Mouse (Mus musculus) kidney, embryonic 16.5 days (tissue): ENCODE measurements around the gene Bmp7. TPM values are rescaled to one million over a fixed set of nuclear protein-coding genes. Genes with fewer than 3 reads are reported as not detected.

ENCODE experiments used
- ATAC-seq: fragments of 200-750 bp; cut with Nextera tagmentation; 2 replicates; pipeline ENCODE4 v1.8.0; 2017; ENCODE audit warnings: moderate TSS enrichment; ENCODE audit not compliant: low FRiP score, low TSS enrichment
- H3K27ac ChIP-seq: fragments of 300-500 bp; sonication (generic); 2 replicates; pipeline ENCODE4 v1.5.1; 2014; ENCODE audit warnings: low read length
- H3K27me3 ChIP-seq: fragments of 300-500 bp; sonication (generic); 2 replicates; pipeline ENCODE4 v1.6.1; 2014; ENCODE audit warnings: low read length, control low read depth, mixed read lengths; ENCODE audit not compliant: insufficient read depth
- H3K36me3 ChIP-seq: fragments of 300-500 bp; sonication (generic); 2 replicates; pipeline ENCODE4 v1.6.1; 2014; ENCODE audit warnings: low read length, control low read depth, mixed read lengths; ENCODE audit not compliant: insufficient read depth
- H3K4me1 ChIP-seq: fragments of 300-500 bp; sonication (generic); 2 replicates; pipeline ENCODE4 v1.6.1; 2014; ENCODE audit warnings: low read length, control low read depth, mixed read lengths; ENCODE audit not compliant: insufficient read depth
- H3K4me2 ChIP-seq: fragments of 300-500 bp; sonication (generic); replicated peaks from 2 replicates; pipeline ENCODE4 v1.6.1; 2014; ENCODE audit warnings: low read depth, low read length
- H3K4me3 ChIP-seq: fragments of 300-500 bp; sonication (generic); 2 replicates; pipeline ENCODE4 v1.5.1; 2014; ENCODE audit warnings: mild to moderate bottlenecking, low read length
- H3K9ac ChIP-seq: fragments of 300-500 bp; sonication (generic); replicated peaks from 2 replicates; pipeline ENCODE4 v1.6.1; 2014; ENCODE audit warnings: low read length
- H3K9me3 ChIP-seq: fragments of 300-500 bp; sonication (generic); 2 replicates; pipeline ENCODE4 v1.6.1; 2016; ENCODE audit warnings: low read length, control low read depth
- WGBS: fragments of 180-500 bp; shearing (Covaris S2); extraction: QIAGEN DNeasy Blood & Tissue Kit; methylation state at CpG from one replicate; pipeline ENCODE4 v1.1.7; 2014; 5-methylcytosine and 5-hydroxymethylcytosine counted together
- polyA plus RNA-seq: library from polyadenylated mRNA; unstranded; fragments of >200 nt; fragmentation: Nextera tagmentation; extraction: Ambion mirVana; gene quantifications from 2 replicates; pipeline ENCODE4 v1.2.1, GENCODE M21; 2015

Bmp7 gene
- polyA plus RNA-seq, 1 experiment from 2014 or later: 39.8 TPM

- H3K4me1 ChIP-seq: peaks cover 18% of the 10 kb centered on the region
- H3K4me2 ChIP-seq: no peak overlapping the region
- H3K9me3 ChIP-seq: no peaks in the 10 kb centered on the region
- H3K36me3 ChIP-seq: no peaks in the 10 kb centered on the region
- no peak overlapping the region for H3K27ac ChIP-seq
- whole genome bisulfite sequencing: 10% methylated on average over 7 of the region's 7 CpGs
- no peaks in the 10 kb centered on the region for H3K27me3 ChIP-seq
- H3K4me3 ChIP-seq: no peak overlapping the region
- ATAC-seq: no peak
- H3K9ac ChIP-seq: no peak overlapping the region
Observed at GRCm38 (mm10) chr2:172973806-172974565, 33.9 kb upstream of the Bmp7 start.

- no peak overlapping the region for H3K4me3 ChIP-seq
- H3K9ac ChIP-seq: no peak overlapping the region
- 71% methylated on average over 2 of the region's 2 CpGs for WGBS
- no peak overlapping the region for H3K4me2 ChIP-seq
- no peaks in the 10 kb centered on the region for H3K36me3 ChIP-seq
- no peaks in the 10 kb centered on the region for H3K9me3 ChIP-seq
- no peaks in the 10 kb centered on the region for H3K27me3 ChIP-seq
- H3K4me1 ChIP-seq: peaks cover 7% of the 10 kb centered on the region
- no peak overlapping the region for H3K27ac ChIP-seq
- no peak for ATAC-seq
Observed at GRCm38 (mm10) chr2:172971865-172972264, 31.7 kb upstream of the Bmp7 start.

- no peaks in the 10 kb centered on the region for H3K27me3 ChIP-seq
- ATAC-seq: no peak
- no peaks in the 10 kb centered on the region for H3K36me3 ChIP-seq
- H3K4me2 ChIP-seq: no peak overlapping the region
- H3K9ac ChIP-seq: no peak overlapping the region
- 81% methylated on average over 5 of the region's 5 CpGs for WGBS
- H3K4me3 ChIP-seq: no peak overlapping the region
- no peak overlapping the region for H3K27ac ChIP-seq
- H3K4me1 ChIP-seq: peaks cover 15% of the 10 kb centered on the region
- H3K9me3 ChIP-seq: no peaks in the 10 kb centered on the region
Observed at GRCm38 (mm10) chr2:172966480-172966879, 26.4 kb upstream of the Bmp7 start.

- 21% methylated on average over 11 of the region's 11 CpGs for WGBS
- no peaks in the 10 kb centered on the region for H3K27me3 ChIP-seq
- peaks cover 21% of the 10 kb centered on the region for H3K4me1 ChIP-seq
- H3K4me3 ChIP-seq: no peak overlapping the region
- ATAC-seq: peak; percentile 33; the same call in 1 of the 2 replicates
- no peaks in the 10 kb centered on the region for H3K9me3 ChIP-seq
- H3K4me2 ChIP-seq: no peak overlapping the region
- no peak overlapping the region for H3K27ac ChIP-seq
- 0 out of 2 replicates have a peak overlapping the region, but pooled peaks have one; percentile 9 for H3K9ac ChIP-seq
- no peaks in the 10 kb centered on the region for H3K36me3 ChIP-seq
Observed at GRCm38 (mm10) chr2:172965249-172965648, 25.1 kb upstream of the Bmp7 start.

GRCm38 (mm10) chr2:172961211-172961610 is 21.1 kb upstream of the Bmp7 start:
- no peak overlapping the region for H3K4me2 ChIP-seq
- no peaks in the 10 kb centered on the region for H3K27me3 ChIP-seq
- WGBS: 29% methylated on average over 6 of the region's 6 CpGs
- ATAC-seq: 0 out of 2 replicates have a peak, but pooled peaks have one; percentile 17
- peaks cover 36% of the 10 kb centered on the region for H3K4me1 ChIP-seq
- H3K4me3 ChIP-seq: no peak overlapping the region
- 0 out of 2 replicates have a peak overlapping the region, but pooled peaks have one; percentile 11 for H3K9ac ChIP-seq
- peaks cover 9% of the 10 kb centered on the region for H3K9me3 ChIP-seq
- H3K36me3 ChIP-seq: 0 out of 2 replicates have a peak, but pooled peaks cover 3% of the 10 kb centered on the region
- H3K27ac ChIP-seq: peak overlapping the region; percentile 57

GRCm38 (mm10) chr2:172960350-172960749 is 20.2 kb upstream of the Bmp7 start:
- Histone ChIP-seq H3K9ac (no peak overlapping the region), H3K36me3 (0 out of 2 replicates have a peak, but pooled peaks cover 3% of the 10 kb centered on the region), H3K27ac (peak overlapping the region; percentile 57; the same call in 1 of the 2 replicates), H3K27me3 (no peaks in the 10 kb centered on the region), H3K4me1 (peaks cover 33% of the 10 kb centered on the region), H3K9me3 (peaks cover 15% of the 10 kb centered on the region), H3K4me3 (no peak overlapping the region), H3K4me2 (no peak overlapping the region)
- WGBS: 82% methylated on average over 3 of the region's 3 CpGs
- ATAC-seq: no peak

- Histone ChIP-seq H3K4me2 (no peak overlapping the region), H3K9ac (no peak overlapping the region), H3K4me1 (peaks cover 27% of the 10 kb centered on the region), H3K36me3 (0 out of 2 replicates have a peak, but pooled peaks cover 3% of the 10 kb centered on the region), H3K27me3 (no peaks in the 10 kb centered on the region), H3K27ac (peak overlapping the region; percentile 68), H3K9me3 (peaks cover 15% of the 10 kb centered on the region), H3K4me3 (no peak overlapping the region)
- peak; percentile 52 for ATAC-seq
- WGBS: 39% methylated on average over 13 of the region's 13 CpGs
Observed at GRCm38 (mm10) chr2:172959006-172959768, 19.1 kb upstream of the Bmp7 start.

GRCm38 (mm10) chr2:172958579-172958978 is 18.5 kb upstream of the Bmp7 start:
- Histone ChIP-seq H3K36me3 (0 out of 2 replicates have a peak, but pooled peaks cover 3% of the 10 kb centered on the region), H3K27ac (peak overlapping the region; percentile 68), H3K4me2 (no peak overlapping the region), H3K4me1 (peaks cover 25% of the 10 kb centered on the region), H3K4me3 (no peak overlapping the region), H3K9ac (no peak overlapping the region; the same call in 1 of the 2 replicates), H3K27me3 (no peaks in the 10 kb centered on the region), H3K9me3 (peaks cover 15% of the 10 kb centered on the region)
- ATAC-seq: peak; percentile 77
- WGBS: 11% methylated on average over 5 of the region's 5 CpGs

GRCm38 (mm10) chr2:172951976-172952375 is 11.9 kb upstream of the Bmp7 start:
- 80% methylated on average over 2 of the region's 2 CpGs for WGBS
- no peak overlapping the region for H3K4me2 ChIP-seq
- no peak overlapping the region for H3K4me3 ChIP-seq
- H3K27me3 ChIP-seq: no peaks in the 10 kb centered on the region
- peaks cover 17% of the 10 kb centered on the region for H3K9me3 ChIP-seq
- H3K27ac ChIP-seq: no peak overlapping the region
- no peak for ATAC-seq
- H3K36me3 ChIP-seq: 0 out of 2 replicates have a peak, but pooled peaks cover 3% of the 10 kb centered on the region
- no peak overlapping the region for H3K9ac ChIP-seq
- H3K4me1 ChIP-seq: peaks cover 3% of the 10 kb centered on the region; the same call in 1 of the 2 replicates
